In genomic region chr12:110112723-110113105, GRCm38 (mm10) we compare ENCODE assay signal across 19 mouse cellular contexts.
DNase-seq lines count a peak whose midpoint lies in the region; ATAC-seq and TF ChIP-seq lines count a peak whose summit lies in the region.
"Had no signal": no experiment of that assay in that cellular context is flagged by ENCODE, and none has a peak within 500 bp of the region (broad histone marks: within the 10 kb centered on the region; RNA-seq: fewer than 3 reads in every experiment).

No protein-coding gene starts in this region.

- no peaks in the 10 kb centered on the region for H3K9me3 ChIP-seq in kidney, embryonic 15.5 days (replicated peaks)
- H3K9me3 ChIP-seq: embryonic facial prominence, embryonic 12.5 days; limb, embryonic 13.5 days; liver, embryonic 13.5 days; midbrain, embryonic 10.5 days; neural tube, embryonic 15.5 days had no signal

- H3K36me3 ChIP-seq in kidney, embryonic 15.5 days = no peaks in the 10 kb centered on the region
- H3K36me3 ChIP-seq: embryonic facial prominence, embryonic 12.5 days; limb, embryonic 13.5 days; liver, embryonic 13.5 days; midbrain, embryonic 10.5 days; neural tube, embryonic 15.5 days had no signal

- no peak for TF ChIP-seq CTCF in lung, adult 2 months (IDR thresholded peaks at IDR 0.05; ENCODE audit: insufficient read depth, low read length)

- no peak overlapping the region for H3K4me2 ChIP-seq in kidney, embryonic 15.5 days
- H3K4me2 ChIP-seq: embryonic facial prominence, embryonic 12.5 days; limb, embryonic 13.5 days; liver, embryonic 13.5 days; neural tube, embryonic 15.5 days had no signal

- no peak overlapping the region for H3K27ac ChIP-seq in kidney, embryonic 15.5 days
- H3K27ac ChIP-seq: embryonic facial prominence, embryonic 12.5 days; kidney, postnatal 0 days; limb, embryonic 13.5 days; liver, embryonic 13.5 days; midbrain, embryonic 10.5 days; neural tube, embryonic 15.5 days; stomach, postnatal 0 days had no signal

- no peak overlapping the region for H3K4me3 ChIP-seq in lung, adult 2 months (replicated peaks; ENCODE audit: extremely low read depth, low read depth, low read length)
- no peak overlapping the region for H3K4me3 ChIP-seq in kidney, embryonic 15.5 days (replicated peaks)
- H3K4me3 ChIP-seq: embryonic facial prominence, embryonic 12.5 days; limb, embryonic 13.5 days; liver, embryonic 13.5 days; midbrain, embryonic 10.5 days; neural tube, embryonic 15.5 days had no signal

- 59% methylated on average over 7 of the region's 7 CpGs for WGBS in lung, adult 2 months
- WGBS in kidney, embryonic 15.5 days = 60% methylated on average over 7 of the region's 7 CpGs

- ATAC-seq in kidney, embryonic 15.5 days (replicated peaks; ENCODE audit: low FRiP score) = no peak
- ATAC-seq: forebrain, postnatal 0 days had no signal

- TF ChIP-seq POLR2A in lung, adult 2 months (IDR thresholded peaks at IDR 0.05; ENCODE audit: borderline replicate concordance, extremely low read depth, low read depth, low read length) = no peak

- peaks cover 16% of the 10 kb centered on the region; the same call in 1 of the 2 replicates for H3K27me3 ChIP-seq in kidney, embryonic 15.5 days
- H3K27me3 ChIP-seq: embryonic facial prominence, embryonic 12.5 days; liver, embryonic 13.5 days; neural tube, embryonic 15.5 days had no signal

- no peaks in the 10 kb centered on the region for H3K4me1 ChIP-seq in lung, adult 2 months (ENCODE audit: control insufficient read depth, insufficient read depth, low read length)
- H3K4me1 ChIP-seq in kidney, embryonic 15.5 days = peaks cover 15% of the 10 kb centered on the region; the same call in 1 of the 2 replicates
- H3K4me1 ChIP-seq: embryonic facial prominence, embryonic 12.5 days; limb, embryonic 13.5 days; liver, embryonic 13.5 days; neural tube, embryonic 15.5 days had no signal

- H3K9ac ChIP-seq in kidney, embryonic 15.5 days = no peak overlapping the region
- H3K9ac ChIP-seq: embryonic facial prominence, embryonic 12.5 days; forebrain, postnatal 0 days; limb, embryonic 13.5 days; liver, embryonic 13.5 days; neural tube, embryonic 15.5 days had no signal

- peak; percentile 16 to 32 for DNase-seq in cerebellum, postnatal 10 days
- DNase-seq in cerebellum, adult 8-10 months = no peak
- peak; percentile 9 to 12 for DNase-seq in lung, adult 18-20 months
- no peak for DNase-seq in lung, adult 2 months
- DNase-seq in heart, postnatal 4 days = peak; percentile 22
- peak; percentile 42 for DNase-seq in lung, postnatal 36 days
- DNase-seq in cerebellum, adult 11-12 months = no peak
- DNase-seq: cerebellum, adult 11 months; forebrain, postnatal 0 days; layer of hippocampus, adult 9-11 months; liver, embryonic 13.5 days; right cerebral cortex, postnatal 14 days had no signal

Comparison
In these comparisons a context has a peak if more than half of its experiments do, and no peak if none do; other contexts are left out.
1. DNase-seq: peak in cerebellum, postnatal 10 days (2 of 2), lung, adult 18-20 months (2 of 2), heart, postnatal 4 days (single experiment) and lung, postnatal 36 days (single experiment); none in cerebellum, adult 8-10 months (single experiment), lung, adult 2 months (single experiment) and cerebellum, adult 11-12 months (single experiment).